Mouse (Mus musculus) liver, embryonic 16.5 days (tissue): ENCODE results near the gene Polr2a. TPM values are rescaled to one million over a fixed set of nuclear protein-coding genes. Genes with fewer than 3 reads are reported as not detected.

Experiments used
- ATAC-seq: fragments of 200-750 bp; cut with Nextera tagmentation; 2 replicates; pipeline ENCODE4 v1.8.0; 2017; ENCODE audit warnings: low read depth, mild to moderate bottlenecking, moderate number of reproducible peaks, moderate library complexity
- H3K27ac ChIP-seq: fragments of 300-500 bp; sonication (generic); 2 replicates; pipeline ENCODE4 v1.5.1; 2014; ENCODE audit warnings: mild to moderate bottlenecking, low read length
- H3K27me3 ChIP-seq: fragments of 300-500 bp; sonication (generic); 2 replicates; pipeline ENCODE4 v1.6.1; 2014; ENCODE audit warnings: low read depth, low read length, mixed read lengths; ENCODE audit not compliant: control insufficient read depth, insufficient read depth
- H3K36me3 ChIP-seq: fragments of 300-500 bp; sonication (generic); 2 replicates; pipeline ENCODE4 v1.6.1; 2014; ENCODE audit warnings: mild to moderate bottlenecking; ENCODE audit not compliant: control insufficient read depth, insufficient read depth
- H3K4me1 ChIP-seq: fragments of 300-500 bp; sonication (generic); 2 replicates; pipeline ENCODE4 v1.6.1; 2014; ENCODE audit warnings: low read depth, low read length, mixed read lengths; ENCODE audit not compliant: control insufficient read depth
- H3K4me2 ChIP-seq: fragments of 300-500 bp; sonication (generic); 2 replicates; pipeline ENCODE4 v1.6.1; 2014; ENCODE audit warnings: low read depth, low read length, mixed read lengths
- H3K4me3 ChIP-seq: fragments of 300-500 bp; sonication (generic); 2 replicates; pipeline ENCODE4 v1.5.1; 2014; ENCODE audit warnings: low read depth, mild to moderate bottlenecking, low read length
- H3K9ac ChIP-seq: fragments of 300-500 bp; sonication (generic); 2 replicates; pipeline ENCODE4 v1.6.1; 2014; ENCODE audit warnings: low read depth, low read length
- H3K9me3 ChIP-seq: fragments of 300-500 bp; sonication (generic); replicated peaks from 2 replicates; pipeline ENCODE4 v1.6.1; 2016; ENCODE audit warnings: low read length; ENCODE audit not compliant: control insufficient read depth
- WGBS: fragments of 180-500 bp; shearing (Covaris S2); extraction: QIAGEN DNeasy Blood & Tissue Kit; methylation state at CpG from one replicate; pipeline ENCODE4 v1.1.7; 2014; ENCODE audit not compliant: insufficient replicate concordance; 5-methylcytosine and 5-hydroxymethylcytosine counted together
- polyA plus RNA-seq: library from polyadenylated mRNA; unstranded; fragments of >200 nt; fragmentation: Nextera tagmentation; extraction: Ambion mirVana; gene quantifications from 2 replicates; pipeline ENCODE4 v1.2.1, GENCODE M21; 2015

Polr2a gene
- polyA plus RNA-seq, 1 experiment from 2014 or later = 11.9 TPM

GRCm38 (mm10) chr11:69801379-69801977 is 43.0 kb upstream of the Polr2a start, which contains the start of gene Fgf11:
TSS of gene Fgf11 (minus strand) at chr11:69801857.
- 3% methylated on average over 33 of the region's 33 CpGs for WGBS
- H3K27ac ChIP-seq = no peak within 1 kb of the TSS
- H3K9me3 ChIP-seq = no peaks in the 10 kb centered on the region
- H3K9ac ChIP-seq = peak within 1 kb of the TSS; percentile 36; the same call in 1 of the 2 replicates
- peaks cover 37% of the 10 kb centered on the region for H3K4me1 ChIP-seq
- H3K27me3 ChIP-seq = peaks cover 96% of the 10 kb centered on the region
- H3K36me3 ChIP-seq = no peaks in the 10 kb centered on the region
- H3K4me2 ChIP-seq = peak within 1 kb of the TSS; percentile 78
- ATAC-seq = no peak
- H3K4me3 ChIP-seq = peak within 1 kb of the TSS; percentile 57

GRCm38 (mm10) chr11:69800392-69801197 is 42.2 kb upstream of the Polr2a start:
- H3K36me3 ChIP-seq = no peaks in the 10 kb centered on the region
- peak overlapping the region; percentile 41 for H3K4me3 ChIP-seq
- under 1% methylated on average over 36 of the region's 36 CpGs for WGBS
- H3K4me1 ChIP-seq = peaks cover 41% of the 10 kb centered on the region
- H3K9ac ChIP-seq = no peak overlapping the region
- H3K27me3 ChIP-seq = peaks cover 96% of the 10 kb centered on the region
- H3K9me3 ChIP-seq = no peaks in the 10 kb centered on the region
- no peak for ATAC-seq
- no peak overlapping the region for H3K27ac ChIP-seq
- peak overlapping the region; percentile 51 for H3K4me2 ChIP-seq

- no peak for ATAC-seq
- Histone ChIP-seq H3K36me3 (no peaks in the 10 kb centered on the region), H3K4me2 (no peak overlapping the region), H3K4me3 (no peak overlapping the region), H3K9me3 (no peaks in the 10 kb centered on the region), H3K27ac (no peak overlapping the region), H3K9ac (no peak overlapping the region), H3K27me3 (peaks cover 90% of the 10 kb centered on the region), H3K4me1 (peaks cover 42% of the 10 kb centered on the region)
- 2% methylated on average over 11 of the region's 11 CpGs for WGBS
These were observed 41.6 kb upstream of the Polr2a start for GRCm38 (mm10) chr11:69800138-69800391.

GRCm38 (mm10) chr11:69799394-69800137 is 41.1 kb upstream of the Polr2a start:
- 28% methylated on average over 12 of the region's 12 CpGs for WGBS
- Histone ChIP-seq H3K4me1 (peaks cover 41% of the 10 kb centered on the region), H3K4me2 (no peak overlapping the region), H3K9me3 (no peaks in the 10 kb centered on the region), H3K27me3 (peaks cover 85% of the 10 kb centered on the region), H3K36me3 (no peaks in the 10 kb centered on the region), H3K9ac (no peak overlapping the region), H3K4me3 (no peak overlapping the region), H3K27ac (no peak overlapping the region)
- no peak for ATAC-seq

- H3K4me2 ChIP-seq = no peak overlapping the region
- no peaks in the 10 kb centered on the region for H3K36me3 ChIP-seq
- WGBS = 62% methylated on average over 7 of the region's 7 CpGs
- ATAC-seq = no peak
- H3K4me1 ChIP-seq = peaks cover 27% of the 10 kb centered on the region
- H3K4me3 ChIP-seq = no peak overlapping the region
- peaks cover 73% of the 10 kb centered on the region for H3K27me3 ChIP-seq
- H3K9ac ChIP-seq = no peak overlapping the region
- H3K9me3 ChIP-seq = no peaks in the 10 kb centered on the region
- H3K27ac ChIP-seq = no peak overlapping the region
These were observed 39.5 kb upstream of the Polr2a start for GRCm38 (mm10) chr11:69797924-69798323.

GRCm38 (mm10) chr11:69795983-69796435 is 37.6 kb upstream of the Polr2a start:
- Histone ChIP-seq H3K36me3 (no peaks in the 10 kb centered on the region), H3K4me3 (peak overlapping the region; percentile 63), H3K9me3 (no peaks in the 10 kb centered on the region), H3K27me3 (peaks cover 55% of the 10 kb centered on the region), H3K4me2 (peak overlapping the region; percentile 95), H3K4me1 (peaks cover 16% of the 10 kb centered on the region), H3K27ac (no peak overlapping the region), H3K9ac (no peak overlapping the region)
- 4% methylated on average over 13 of the region's 13 CpGs for WGBS
- no peak for ATAC-seq

GRCm38 (mm10) chr11:69795168-69795982 is 36.9 kb upstream of the Polr2a start, which contains the start of gene Chrnb1:
TSS of gene Chrnb1 (minus strand) at chr11:69795943.
- WGBS = under 1% methylated on average over 52 of the region's 52 CpGs
- Histone ChIP-seq H3K4me3 (peak within 1 kb of the TSS; percentile 63), H3K9ac (peak within 1 kb of the TSS; percentile 48; the same call in 1 of the 2 replicates), H3K4me2 (peak within 1 kb of the TSS; percentile 95), H3K27ac (no peak within 1 kb of the TSS), H3K4me1 (peaks cover 12% of the 10 kb centered on the region), H3K27me3 (peaks cover 48% of the 10 kb centered on the region), H3K9me3 (no peaks in the 10 kb centered on the region), H3K36me3 (no peaks in the 10 kb centered on the region)
- peak; percentile 100 for ATAC-seq

- H3K27me3 ChIP-seq = peaks cover 30% of the 10 kb centered on the region
- WGBS = 48% methylated on average over 5 of the region's 5 CpGs
These were observed 35.0 kb upstream of the Polr2a start for GRCm38 (mm10) chr11:69793429-69793828.

More at GRCm38 (mm10) chr11:69793429-69793828, 35.0 kb upstream of the Polr2a start:
- Histone ChIP-seq H3K27ac (no peak overlapping the region), H3K4me3 (no peak overlapping the region), H3K9me3 (no peaks in the 10 kb centered on the region), H3K9ac (no peak overlapping the region), H3K4me2 (no peak overlapping the region), H3K4me1 (peaks cover 11% of the 10 kb centered on the region), H3K36me3 (no peaks in the 10 kb centered on the region)
- ATAC-seq = no peak
